Mouse (Mus musculus): ENCODE data around the gene Hsd3b2.

DNA sequence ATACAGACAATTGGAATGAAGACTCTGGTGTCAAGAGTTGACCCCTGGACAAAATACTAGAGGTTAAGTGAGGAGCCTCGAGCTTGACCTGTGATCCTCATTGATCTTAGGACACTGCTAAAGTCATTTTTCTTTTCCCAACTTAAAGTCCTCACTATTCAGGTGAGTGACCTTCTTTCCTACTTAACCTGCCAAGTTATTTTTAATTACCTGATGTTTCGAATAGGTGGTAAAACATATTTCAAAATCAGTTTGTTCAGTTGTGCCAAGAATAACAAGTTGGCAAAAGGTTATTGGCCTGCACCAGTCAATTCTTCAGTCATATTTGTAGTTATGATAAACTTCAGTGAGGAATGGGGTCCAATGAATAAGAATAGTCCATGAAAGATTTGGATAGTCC lies 27.8 kb upstream of the Hsd3b2 start:
- TF ChIP-seq TAL1 (IDR thresholded peaks at IDR 0.05; ENCODE audit: low read length) (no peak), GATA1 (IDR thresholded peaks at IDR 0.05; ENCODE audit: low read length) (no peak)
